Mouse (Mus musculus) midbrain, embryonic 15.5 days (tissue): ENCODE measurements around the gene Mcoln1. TPM values are rescaled to one million over a fixed set of nuclear protein-coding genes. Genes with fewer than 3 reads are reported as not detected.
A peak's percentile ranks its signal among the peaks of the same experiment; 100 is the strongest.

ENCODE experiments used
- ATAC-seq: fragments of 200-750 bp; cut with Nextera tagmentation; replicated peaks from 2 replicates; pipeline ENCODE4 v1.8.0; 2017; ENCODE audit warnings: moderate TSS enrichment
- H3K27ac ChIP-seq: fragments of 300-500 bp; sonication (generic); 2 replicates; pipeline ENCODE4 v1.5.1; 2015; ENCODE audit warnings: mild to moderate bottlenecking, inconsistent platforms
- H3K27me3 ChIP-seq: fragments of 300-500 bp; sonication (generic); replicated peaks from 2 replicates; pipeline ENCODE4 v1.6.1; 2015; ENCODE audit warnings: inconsistent platforms
- H3K36me3 ChIP-seq: fragments of 300-500 bp; sonication (generic); replicated peaks from 2 replicates; pipeline ENCODE4 v1.6.1; 2015; ENCODE audit warnings: inconsistent platforms
- H3K4me1 ChIP-seq: fragments of 300-500 bp; sonication (generic); 2 replicates; pipeline ENCODE4 v1.6.1; 2015; ENCODE audit warnings: inconsistent platforms
- H3K4me2 ChIP-seq: fragments of 300-500 bp; sonication (generic); 2 replicates; pipeline ENCODE4 v1.6.1; 2015; ENCODE audit warnings: inconsistent platforms, mild to moderate bottlenecking, moderate library complexity
- H3K4me3 ChIP-seq: fragments of 300-500 bp; sonication (generic); 2 replicates; pipeline ENCODE4 v1.5.1; 2015; ENCODE audit warnings: mild to moderate bottlenecking, inconsistent platforms
- H3K9ac ChIP-seq: fragments of 300-500 bp; sonication (generic); 2 replicates; pipeline ENCODE4 v1.6.1; 2015; ENCODE audit warnings: mild to moderate bottlenecking, inconsistent platforms
- H3K9me3 ChIP-seq: fragments of 300-500 bp; sonication (generic); 2 replicates; pipeline ENCODE4 v1.6.1; 2016; ENCODE audit warnings: inconsistent platforms
- WGBS: fragments of 180-500 bp; shearing (Covaris S2); methylation state at CpG from one replicate; pipeline ENCODE4 v1.1.7; 2015; ENCODE audit warnings: mixed read lengths; 5-methylcytosine and 5-hydroxymethylcytosine counted together
- polyA plus RNA-seq: library from polyadenylated mRNA; unstranded; fragments of >200 nt; fragmentation: Nextera tagmentation; extraction: Ambion mirVana; gene quantifications from 2 replicates; pipeline ENCODE4 v1.2.1, GENCODE M21; 2015

Gene Mcoln1
- polyA plus RNA-seq, 1 experiment from 2014 or later: 130 TPM

- no peak overlapping the region for H3K9ac ChIP-seq
- ATAC-seq: no peak
- no peak overlapping the region for H3K4me2 ChIP-seq
- H3K27ac ChIP-seq: no peak overlapping the region
- peaks cover 56% of the 10 kb centered on the region for H3K36me3 ChIP-seq
- H3K9me3 ChIP-seq: no peaks in the 10 kb centered on the region
- WGBS: 80% methylated on average over 7 of the region's 7 CpGs
- H3K4me1 ChIP-seq: no peaks in the 10 kb centered on the region
- no peak overlapping the region for H3K4me3 ChIP-seq
- no peaks in the 10 kb centered on the region for H3K27me3 ChIP-seq
Observed at GRCm38 (mm10) chr8:3539146-3539545, 38.9 kb downstream of the Mcoln1 start.

DNA sequence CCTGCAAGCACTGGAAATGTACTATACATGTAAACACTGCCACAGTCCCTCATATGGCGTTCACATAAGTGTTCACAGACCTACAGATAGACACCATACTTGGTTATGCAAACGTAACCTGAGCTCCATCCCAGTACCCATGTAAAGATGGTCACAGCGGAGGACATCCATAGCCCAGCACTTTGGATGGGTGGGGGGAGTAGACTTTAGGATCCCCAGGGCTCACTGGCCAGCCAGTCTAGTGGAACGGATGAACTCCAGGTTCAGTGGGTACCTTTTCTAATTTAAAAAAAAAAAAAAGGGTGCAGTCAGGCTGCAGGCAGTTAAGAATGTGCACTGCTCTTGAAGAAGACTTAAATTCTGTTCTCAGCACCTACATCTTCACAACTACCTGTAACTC is 39.8 kb downstream of the Mcoln1 start:
- ATAC-seq: no peak
- WGBS: 92% methylated on average over 4 of the region's 4 CpGs
- Histone ChIP-seq H3K4me2 (no peak overlapping the region), H3K27me3 (no peaks in the 10 kb centered on the region), H3K4me3 (no peak overlapping the region), H3K27ac (no peak overlapping the region), H3K9me3 (no peaks in the 10 kb centered on the region), H3K36me3 (peaks cover 65% of the 10 kb centered on the region), H3K9ac (no peak overlapping the region), H3K4me1 (no peaks in the 10 kb centered on the region)

- ATAC-seq: no peak
- Histone ChIP-seq H3K27ac (no peak overlapping the region), H3K36me3 (peaks cover 29% of the 10 kb centered on the region), H3K4me2 (no peak overlapping the region), H3K9ac (no peak overlapping the region), H3K4me3 (no peak overlapping the region), H3K4me1 (no peaks in the 10 kb centered on the region), H3K27me3 (no peaks in the 10 kb centered on the region), H3K9me3 (no peaks in the 10 kb centered on the region)
- 84% methylated on average over 2 of the region's 2 CpGs for WGBS
Observed at GRCm38 (mm10) chr8:3546511-3546910, 46.3 kb downstream of the Mcoln1 start.

DNA sequence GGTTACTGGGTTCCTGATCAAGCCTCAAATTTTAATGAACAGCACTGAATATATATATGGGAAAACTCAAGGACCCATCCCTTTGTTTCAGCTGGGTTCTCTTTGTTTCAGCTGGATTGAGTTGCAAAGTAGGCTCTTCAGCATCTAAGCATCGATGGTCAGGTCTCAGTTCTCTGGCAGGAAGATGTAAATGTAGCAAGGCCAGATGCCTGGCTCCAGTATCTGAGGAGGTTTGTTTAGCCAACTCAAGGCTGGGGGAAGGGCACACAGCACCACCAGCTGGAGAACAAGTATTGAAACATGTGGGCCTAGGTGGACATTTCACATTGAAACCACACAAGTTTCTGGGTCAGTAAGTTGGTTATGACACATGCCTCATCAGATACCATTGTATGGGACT is 52.0 kb downstream of the Mcoln1 start:
- H3K4me1 ChIP-seq: no peaks in the 10 kb centered on the region
- no peak overlapping the region for H3K9ac ChIP-seq
- H3K4me2 ChIP-seq: no peak overlapping the region
- H3K27me3 ChIP-seq: no peaks in the 10 kb centered on the region
- no peaks in the 10 kb centered on the region for H3K36me3 ChIP-seq
- ATAC-seq: no peak
- 96% methylated on average over 1 of the region's 1 CpGs for WGBS
- no peak overlapping the region for H3K27ac ChIP-seq
- no peaks in the 10 kb centered on the region for H3K9me3 ChIP-seq
- H3K4me3 ChIP-seq: no peak overlapping the region

DNA sequence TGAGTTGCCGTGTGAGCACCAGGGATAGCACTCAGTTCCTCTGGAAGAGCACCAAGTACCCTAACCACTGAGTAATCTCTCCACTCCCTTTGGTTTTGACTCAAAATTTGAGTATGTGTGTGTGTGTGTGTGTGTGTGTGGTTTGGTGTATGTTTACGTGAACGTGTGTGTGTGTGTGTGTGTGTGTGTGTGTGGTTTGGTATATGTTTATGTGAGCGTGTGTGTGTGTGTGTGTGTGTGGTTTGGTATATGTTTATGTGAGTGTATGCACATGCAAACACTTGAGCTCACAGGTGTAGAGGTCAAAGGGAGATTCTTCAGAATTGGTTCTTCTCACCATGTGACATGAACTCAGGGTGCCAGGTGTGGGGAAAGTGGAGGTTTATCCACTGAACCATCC is 55.9 kb downstream of the Mcoln1 start:
- Histone ChIP-seq H3K4me3 (no peak overlapping the region), H3K4me1 (no peaks in the 10 kb centered on the region), H3K27ac (no peak overlapping the region), H3K4me2 (no peak overlapping the region), H3K36me3 (no peaks in the 10 kb centered on the region), H3K9me3 (no peaks in the 10 kb centered on the region), H3K9ac (no peak overlapping the region), H3K27me3 (no peaks in the 10 kb centered on the region)
- 59% methylated on average over 4 of the region's 4 CpGs for WGBS
- ATAC-seq: peak; percentile 94

Other genes with a start within 250 kb of the Mcoln1 start
- gene Insr, start 220.8 kb upstream of the Mcoln1 start, polyA plus RNA-seq: 64.0 and 64.4 TPM in 2 replicates
- gene A430078G23Rik, start 147.0 kb upstream of the Mcoln1 start, polyA plus RNA-seq: not detected in 2 replicates
- 11.8 and 13.3 TPM in 2 replicates for gene Arhgef18, start 107.5 kb upstream of the Mcoln1 start, polyA plus RNA-seq
- 4.9 and 5.4 TPM in 2 replicates for gene Pex11g, start 32.8 kb upstream of the Mcoln1 start, polyA plus RNA-seq
- gene Tex45, start 29.6 kb upstream of the Mcoln1 start, polyA plus RNA-seq: 0.23 and 0.49 TPM in 2 replicates
- gene Zfp358, start 7.3 kb upstream of the Mcoln1 start, polyA plus RNA-seq: 83.9 and 89.2 TPM in 2 replicates
- gene Pnpla6, start 14.9 kb downstream of the Mcoln1 start, polyA plus RNA-seq: 42.5 and 45.5 TPM in 2 replicates
- 0.43 and 0.57 TPM in 2 replicates for gene C330021F23Rik, start 67.5 kb downstream of the Mcoln1 start, polyA plus RNA-seq
- 51.8 and 53.5 TPM in 2 replicates for gene Camsap3, start 86.8 kb downstream of the Mcoln1 start, polyA plus RNA-seq
- 54.2 and 58.7 TPM in 2 replicates for gene Xab2, start 120.9 kb downstream of the Mcoln1 start, polyA plus RNA-seq
- gene Pet100, start 121.1 kb downstream of the Mcoln1 start, polyA plus RNA-seq: 73.4 and 84.0 TPM in 2 replicates
- 2.3 and 6.0 TPM in 2 replicates for gene Pcp2, start 125.1 kb downstream of the Mcoln1 start, polyA plus RNA-seq
- 40.5 and 52.9 TPM in 2 replicates for gene Stxbp2, start 130.5 kb downstream of the Mcoln1 start, polyA plus RNA-seq
- 0.37 and 0.57 TPM in 2 replicates for gene Retn, start 155.3 kb downstream of the Mcoln1 start, polyA plus RNA-seq
- 0.15 and 0.26 TPM in 2 replicates for gene Mcemp1, start 165.3 kb downstream of the Mcoln1 start, polyA plus RNA-seq
- 18.3 and 19.0 TPM in 2 replicates for gene Fcor, start 171.9 kb downstream of the Mcoln1 start, polyA plus RNA-seq
- gene Trappc5, start 175.8 kb downstream of the Mcoln1 start, polyA plus RNA-seq: 66.6 and 68.4 TPM in 2 replicates
- 0.41 and 0.57 TPM in 2 replicates for gene Fcer2a, start 193.7 kb downstream of the Mcoln1 start, polyA plus RNA-seq
- gene Clec4g, start 220.2 kb downstream of the Mcoln1 start, polyA plus RNA-seq: not detected in 2 replicates
- gene Cd209a, start 248.5 kb downstream of the Mcoln1 start, polyA plus RNA-seq: 0.23 TPM in 1 of 2 replicates, not detected in the other